Mouse (Mus musculus) lung, embryonic 15.5 days (tissue): ENCODE data around the gene Wdr70. TPM values are rescaled to one million over a fixed set of nuclear protein-coding genes. Genes with fewer than 3 reads are reported as not detected.

Source experiments
- ATAC-seq: fragments of 200-750 bp; cut with Nextera tagmentation; 2 replicates; pipeline ENCODE4 v1.8.0; 2017; ENCODE audit warnings: moderate number of reproducible peaks, borderline replicate concordance; ENCODE audit not compliant: low FRiP score, low TSS enrichment; ENCODE audit errors: extremely low read depth
- H3K27ac ChIP-seq: fragments of 300-500 bp; sonication (generic); 2 replicates; pipeline ENCODE4 v1.5.1; 2015; ENCODE audit warnings: moderate library complexity, mild to moderate bottlenecking, inconsistent platforms
- H3K27me3 ChIP-seq: fragments of 300-500 bp; sonication (generic); 2 replicates; pipeline ENCODE4 v1.6.1; 2015; ENCODE audit warnings: inconsistent platforms
- H3K36me3 ChIP-seq: fragments of 300-500 bp; sonication (generic); 2 replicates; pipeline ENCODE4 v1.6.1; 2015; ENCODE audit warnings: inconsistent platforms
- H3K4me1 ChIP-seq: fragments of 300-500 bp; sonication (generic); 2 replicates; pipeline ENCODE4 v1.6.1; 2015; ENCODE audit warnings: inconsistent platforms
- H3K4me2 ChIP-seq: fragments of 300-500 bp; sonication (generic); 2 replicates; pipeline ENCODE4 v1.6.1; 2015; ENCODE audit warnings: inconsistent platforms, mild to moderate bottlenecking, moderate library complexity
- H3K4me3 ChIP-seq: fragments of 300-500 bp; sonication (generic); 2 replicates; pipeline ENCODE4 v1.5.1; 2015; ENCODE audit warnings: mild to moderate bottlenecking, inconsistent platforms
- H3K9ac ChIP-seq: fragments of 300-500 bp; sonication (generic); 2 replicates; pipeline ENCODE4 v1.6.1; 2015; ENCODE audit warnings: inconsistent platforms
- H3K9me3 ChIP-seq: fragments of 300-500 bp; sonication (generic); 2 replicates; pipeline ENCODE4 v1.6.1; 2016; ENCODE audit warnings: inconsistent platforms
- WGBS: fragments of 180-500 bp; shearing (Covaris S2); methylation state at CpG from one replicate; pipeline ENCODE4 v1.1.7; 2015; 5-methylcytosine and 5-hydroxymethylcytosine counted together
- microRNA-seq: library from miRNA; unstranded; fragments of <30 nt; microRNA quantifications from one replicate; pipeline ENCODE4, GENCODE M21; 2016
- polyA plus RNA-seq: library from polyadenylated mRNA; unstranded; fragments of >200 nt; fragmentation: Nextera tagmentation; extraction: Ambion mirVana; gene quantifications from 2 replicates; pipeline ENCODE4 v1.2.1, GENCODE M21; 2015

Gene Wdr70
- polyA plus RNA-seq, 1 experiment from 2014 or later = 54.1 TPM

DNA sequence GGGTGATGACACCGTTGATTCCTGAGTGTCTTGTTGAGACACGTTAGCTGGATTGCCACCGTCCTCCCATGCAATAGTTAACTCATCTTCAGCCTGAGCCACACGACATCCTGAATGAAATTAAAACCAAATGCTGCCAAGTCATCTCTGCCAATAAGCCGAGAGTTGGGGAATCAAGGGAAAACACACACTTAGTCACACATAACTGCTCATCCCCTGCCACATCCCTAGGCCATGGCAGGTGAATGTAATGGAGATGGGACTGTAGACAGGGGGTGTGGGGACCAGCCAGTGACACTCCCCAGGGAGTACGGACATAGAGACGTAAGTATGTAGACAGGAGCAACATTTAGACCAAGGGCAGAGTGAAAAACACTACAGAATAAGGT lies 260.1 kb downstream of the Wdr70 start:
- Histone ChIP-seq H3K9ac (no peak overlapping the region), H3K27ac (no peak overlapping the region), H3K4me1 (no peaks in the 10 kb centered on the region), H3K4me3 (no peak overlapping the region), H3K4me2 (no peak overlapping the region), H3K27me3 (no peaks in the 10 kb centered on the region), H3K9me3 (no peaks in the 10 kb centered on the region), H3K36me3 (no peaks in the 10 kb centered on the region)
- 62% methylated on average over 7 of the region's 7 CpGs for WGBS
- ATAC-seq = no peak

DNA sequence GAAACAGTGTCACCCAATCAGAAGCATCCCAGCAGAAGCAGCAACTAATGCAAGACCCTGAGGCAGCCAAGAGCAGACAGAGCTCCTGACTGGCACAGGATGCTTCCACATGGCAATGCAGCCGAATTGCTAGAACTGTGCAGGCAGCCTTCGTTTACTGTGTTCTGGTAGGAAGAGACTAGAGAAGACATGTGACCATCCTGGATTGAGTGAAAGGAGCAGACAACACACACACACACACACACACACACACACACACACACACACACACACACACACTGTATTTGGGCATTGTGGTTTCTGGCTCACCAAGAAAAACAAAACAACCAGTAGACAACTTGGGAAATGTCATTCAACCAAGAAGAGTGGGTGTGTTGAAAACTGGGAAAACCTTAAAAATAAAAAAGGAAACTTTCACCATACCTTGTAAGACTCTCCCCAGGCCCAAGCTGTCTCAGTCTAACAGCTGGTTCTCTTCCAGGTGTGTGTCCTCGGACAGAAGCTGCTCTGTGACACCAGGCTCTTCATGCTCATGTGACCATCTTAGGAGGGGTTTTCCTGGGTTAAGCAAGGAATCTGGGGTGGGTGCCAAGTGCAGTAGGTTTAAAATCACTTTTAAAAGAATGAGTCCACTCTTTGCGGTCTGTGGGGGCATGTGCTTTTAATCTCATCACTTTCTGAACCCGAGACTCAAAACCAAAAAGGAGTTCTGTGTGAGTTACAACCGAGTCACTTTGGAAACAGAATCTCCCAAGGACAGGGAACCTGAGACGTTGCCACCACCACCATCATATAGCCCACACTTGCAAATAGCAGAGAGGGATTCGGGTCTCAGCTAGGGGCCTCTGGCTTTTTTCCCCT lies 260.7 kb downstream of the Wdr70 start:
- Histone ChIP-seq H3K4me3 (no peak overlapping the region), H3K27ac (no peak overlapping the region)

DNA sequence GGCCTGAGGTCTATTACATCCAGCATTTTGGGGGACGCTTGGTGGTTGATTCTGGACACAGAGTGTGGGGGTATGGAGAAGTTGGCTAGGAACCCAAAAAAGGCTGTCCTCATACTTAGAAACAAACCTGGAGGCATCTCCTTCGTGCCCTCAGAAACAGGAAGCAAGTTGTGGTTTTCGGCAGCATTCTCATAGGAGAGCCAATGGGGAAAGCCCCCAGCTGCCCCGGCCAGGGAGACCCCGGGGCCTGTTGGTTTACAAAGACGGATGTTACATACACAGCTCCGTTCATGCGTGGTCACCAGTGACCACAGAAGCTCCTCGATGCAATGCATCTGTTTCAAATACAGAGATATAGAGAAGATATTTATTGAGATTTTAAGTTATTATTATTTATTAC lies 263.6 kb downstream of the Wdr70 start:
- H3K36me3 ChIP-seq = no peaks in the 10 kb centered on the region
- no peak for ATAC-seq
- no peak overlapping the region for H3K4me3 ChIP-seq
- H3K27me3 ChIP-seq = no peaks in the 10 kb centered on the region
- H3K4me2 ChIP-seq = no peak overlapping the region
- no peaks in the 10 kb centered on the region for H3K9me3 ChIP-seq
- H3K9ac ChIP-seq = no peak overlapping the region
- WGBS = 84% methylated on average over 9 of the region's 9 CpGs
- no peaks in the 10 kb centered on the region for H3K4me1 ChIP-seq
- H3K27ac ChIP-seq = no peak overlapping the region

More for the DNA sequence above, 260.7 kb downstream of the Wdr70 start:
- no peak for ATAC-seq
- Histone ChIP-seq H3K4me2 (no peak overlapping the region), H3K9ac (no peak overlapping the region), H3K9me3 (no peaks in the 10 kb centered on the region), H3K27me3 (no peaks in the 10 kb centered on the region), H3K36me3 (no peaks in the 10 kb centered on the region), H3K4me1 (no peaks in the 10 kb centered on the region)
- WGBS = 62% methylated on average over 8 of the region's 8 CpGs

DNA sequence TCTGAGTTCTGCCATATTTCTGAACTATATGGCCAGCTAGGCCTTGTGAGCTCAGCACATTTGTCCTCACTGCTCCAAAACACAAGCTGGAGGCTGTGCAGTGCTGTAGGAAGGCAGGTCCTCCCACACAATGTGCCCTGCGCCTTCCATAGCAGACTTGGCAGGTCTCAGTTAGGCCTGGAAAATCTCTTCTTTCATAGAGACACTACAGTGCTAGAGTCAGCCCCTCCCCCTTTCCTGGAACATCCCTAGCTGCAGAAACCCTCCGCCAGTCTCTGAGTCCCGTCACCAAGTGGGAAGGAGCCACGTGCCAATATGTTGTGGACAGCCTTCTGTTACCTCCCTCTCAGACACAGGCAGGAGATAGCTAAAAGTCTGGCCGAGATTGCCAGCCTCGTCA lies 273.5 kb downstream of the Wdr70 start:
- Histone ChIP-seq H3K4me1 (no peaks in the 10 kb centered on the region), H3K36me3 (no peaks in the 10 kb centered on the region), H3K27me3 (no peaks in the 10 kb centered on the region; the same call in 1 of the 2 replicates), H3K4me2 (no peak overlapping the region), H3K4me3 (no peak overlapping the region), H3K9ac (no peak overlapping the region), H3K27ac (no peak overlapping the region), H3K9me3 (no peaks in the 10 kb centered on the region)
- 0 out of 2 replicates have a peak, but pooled peaks have one; percentile 23 for ATAC-seq
- WGBS = 37% methylated on average over 6 of the region's 6 CpGs

DNA sequence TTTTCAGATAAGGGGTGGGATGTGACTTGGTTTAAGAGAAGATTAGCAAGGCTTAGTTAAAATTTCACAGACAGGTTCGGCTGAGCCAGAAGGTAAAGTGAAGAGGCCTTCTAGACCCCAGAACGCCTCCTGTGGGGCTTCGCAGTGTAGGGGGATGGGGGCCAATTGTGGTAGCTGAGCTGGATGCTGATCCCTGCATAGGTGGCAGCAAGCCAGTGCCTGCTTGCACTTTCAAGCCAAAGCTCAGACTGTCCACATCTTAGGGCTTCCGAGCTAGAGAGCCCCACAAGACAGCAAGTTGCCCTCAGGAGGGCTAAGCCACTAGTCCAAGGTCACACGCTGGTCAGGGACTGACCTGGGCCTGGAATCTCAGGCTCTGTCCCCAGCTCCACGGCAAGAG lies 275.1 kb downstream of the Wdr70 start:
- 67% methylated on average over 6 of the region's 6 CpGs for WGBS
- no peak overlapping the region for H3K27ac ChIP-seq
- no peak for ATAC-seq

More for the DNA sequence above, 275.1 kb downstream of the Wdr70 start:
- Histone ChIP-seq H3K36me3 (no peaks in the 10 kb centered on the region), H3K9ac (no peak overlapping the region), H3K4me1 (no peaks in the 10 kb centered on the region), H3K27me3 (peaks cover 7% of the 10 kb centered on the region; the same call in 1 of the 2 replicates), H3K4me2 (no peak overlapping the region), H3K4me3 (no peak overlapping the region), H3K9me3 (no peaks in the 10 kb centered on the region)

Small RNA genes within 50 kb of the gene (microRNA-seq; reads per million reads assigned to microRNA genes)
- gene Gm27529 = not detected

Other genes starting within 250 kb of the Wdr70 start
- gene Nup155, start 10.1 kb upstream of the Wdr70 start, polyA plus RNA-seq = 17.8 and 18.5 TPM in 2 replicates
- 6.3 and 7.0 TPM in 2 replicates for gene Cplane1, start 69.9 kb upstream of the Wdr70 start, polyA plus RNA-seq